Mouse (Mus musculus) cerebellum, adult 2 months (tissue): ENCODE data around the gene Mb21d2.

Source experiments
- CTCF ChIP-seq: fragments of 200-500 bp; IDR thresholded peaks from 2 replicates; pipeline ENCODE4 v1.5.1; 2011; ENCODE audit warnings: low read depth, mild to moderate bottlenecking, control low read depth, low read length, moderate library complexity, borderline replicate concordance; ENCODE audit not compliant: insufficient read depth
- POLR2A ChIP-seq: fragments of 200-500 bp; IDR thresholded peaks from 2 replicates; pipeline ENCODE4 v1.6.1; 2011; ENCODE audit warnings: low read length, control low read depth, borderline replicate concordance; ENCODE audit not compliant: insufficient read depth

DNA sequence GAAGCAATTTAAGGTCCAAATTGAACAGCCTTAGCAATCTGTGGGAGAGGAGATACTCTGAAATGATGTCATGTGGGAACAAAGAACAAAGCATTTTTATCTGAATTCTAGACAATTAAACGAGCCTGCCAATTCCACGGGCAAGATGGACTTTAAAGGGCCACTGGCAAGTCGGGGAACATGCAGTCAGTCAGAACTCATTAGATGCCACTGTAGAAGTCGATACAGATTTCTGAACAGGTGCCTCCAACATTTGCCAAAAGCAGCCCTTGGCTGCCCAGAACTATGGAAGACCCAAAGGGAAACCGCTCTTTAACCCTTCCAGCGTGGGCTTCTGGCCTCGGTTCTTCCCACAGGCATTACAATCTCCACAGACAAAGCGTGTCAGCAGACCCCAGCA lies 45.8 kb downstream of the Mb21d2 start:
- TF ChIP-seq CTCF (no peak), POLR2A (no peak)
